Mouse (Mus musculus): ENCODE measurements at regions not wholly inside any gene's neighbourhood (a gene's known extent, or its start where the extent isn't known, plus 50 kb on each side); places are given as distances from the start of the nearest gene placed in this dataset.

DNA sequence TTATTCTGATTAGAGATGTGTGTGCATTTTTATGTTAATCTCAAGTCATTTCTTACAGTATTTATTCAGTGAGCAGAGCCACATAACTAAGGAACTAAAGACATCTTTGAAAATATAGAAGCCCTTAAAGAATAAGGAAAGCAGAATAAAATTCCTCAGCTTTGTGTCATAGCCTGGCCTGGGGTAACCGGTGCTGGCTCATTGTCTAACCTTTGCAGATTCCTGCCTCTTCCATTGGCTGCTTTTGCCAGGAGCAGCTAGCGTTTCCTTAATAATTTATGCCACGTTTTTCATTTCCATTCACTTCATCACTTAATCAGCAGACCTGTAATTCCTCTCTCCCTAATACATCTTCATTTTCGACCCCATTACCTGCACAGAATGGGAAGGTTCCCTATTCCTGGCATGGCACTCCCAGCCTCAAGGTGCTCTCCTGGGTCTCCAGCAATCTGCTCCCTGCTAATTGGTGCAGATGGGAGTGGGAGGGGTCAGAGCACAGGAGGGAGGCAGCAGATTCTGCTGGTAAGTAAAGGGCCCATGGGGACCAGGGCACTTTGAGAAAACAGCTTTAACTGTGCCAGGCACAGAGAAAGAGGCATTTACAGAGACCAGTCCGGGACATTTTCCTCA, 413.1 kb downstream of the Stim2 start:
- Histone ChIP-seq H3K36me3 (no peaks in the 10 kb centered on the region), H3K27me3 (no peaks in the 10 kb centered on the region), H3K4me2 (replicated peaks) (no peak overlapping the region), H3K9ac (no peak overlapping the region), H3K4me3 (no peak overlapping the region), H3K27ac (no peak overlapping the region), H3K4me1 (no peaks in the 10 kb centered on the region), H3K9me3 (replicated peaks) (no peaks in the 10 kb centered on the region)
- 60% methylated on average over 5 of the region's 5 CpGs for WGBS
- ATAC-seq (ENCODE audit: low FRiP score): peak; percentile 79

DNA sequence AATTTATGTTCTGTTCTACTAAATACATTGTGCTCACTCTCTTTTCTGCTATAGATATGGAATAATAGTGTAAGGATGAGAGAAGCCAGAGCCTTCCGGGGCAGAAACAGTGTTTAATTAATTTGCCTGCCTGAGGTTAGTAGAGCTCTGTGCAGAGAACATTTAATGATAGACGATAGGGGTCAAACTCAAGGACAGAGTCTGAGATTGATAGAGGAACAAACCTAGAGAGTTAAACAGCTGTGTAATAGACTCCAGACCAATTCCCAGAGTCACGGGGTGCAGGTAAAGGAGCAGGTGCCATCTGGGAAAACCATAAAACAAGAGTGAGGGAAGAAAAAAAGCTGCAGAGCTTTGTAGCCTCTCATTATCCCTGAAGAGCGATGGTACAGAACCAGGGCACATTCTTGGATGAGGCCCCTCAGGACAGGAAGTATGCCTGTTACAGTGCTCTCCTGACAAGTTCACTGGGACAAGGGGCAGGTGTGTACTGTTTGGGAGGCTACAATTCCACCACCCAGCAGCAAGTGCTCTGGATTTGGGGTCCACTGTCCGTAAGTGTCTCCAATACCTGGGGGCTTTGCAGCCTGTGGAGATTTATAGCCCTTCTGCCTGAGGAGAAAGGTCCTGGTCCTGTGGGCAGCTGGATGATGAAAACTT, 421.6 kb downstream of the Stim2 start:
- Histone ChIP-seq H3K4me2 (replicated peaks) (no peak overlapping the region), H3K9me3 (replicated peaks) (no peaks in the 10 kb centered on the region), H3K4me3 (no peak overlapping the region), H3K27ac (no peak overlapping the region), H3K27me3 (no peaks in the 10 kb centered on the region), H3K9ac (no peak overlapping the region), H3K36me3 (no peaks in the 10 kb centered on the region), H3K4me1 (no peaks in the 10 kb centered on the region)
- WGBS: 71% methylated on average over 5 of the region's 5 CpGs
- no peak; the same call in 1 of the 2 replicates for ATAC-seq (ENCODE audit: low FRiP score)

- Histone ChIP-seq H3K9me3 (replicated peaks) (no peaks in the 10 kb centered on the region), H3K36me3 (no peaks in the 10 kb centered on the region), H3K9ac (no peak overlapping the region), H3K4me1 (no peaks in the 10 kb centered on the region), H3K27me3 (no peaks in the 10 kb centered on the region), H3K4me3 (no peak overlapping the region), H3K4me2 (replicated peaks) (no peak overlapping the region), H3K27ac (no peak overlapping the region)
- 89% methylated on average over 1 of the region's 1 CpGs for WGBS
- ATAC-seq (ENCODE audit: low FRiP score): no peak
These were observed 441.0 kb downstream of the Stim2 start for GRCm38 (mm10) chr5:54439286-54439685.

DNA sequence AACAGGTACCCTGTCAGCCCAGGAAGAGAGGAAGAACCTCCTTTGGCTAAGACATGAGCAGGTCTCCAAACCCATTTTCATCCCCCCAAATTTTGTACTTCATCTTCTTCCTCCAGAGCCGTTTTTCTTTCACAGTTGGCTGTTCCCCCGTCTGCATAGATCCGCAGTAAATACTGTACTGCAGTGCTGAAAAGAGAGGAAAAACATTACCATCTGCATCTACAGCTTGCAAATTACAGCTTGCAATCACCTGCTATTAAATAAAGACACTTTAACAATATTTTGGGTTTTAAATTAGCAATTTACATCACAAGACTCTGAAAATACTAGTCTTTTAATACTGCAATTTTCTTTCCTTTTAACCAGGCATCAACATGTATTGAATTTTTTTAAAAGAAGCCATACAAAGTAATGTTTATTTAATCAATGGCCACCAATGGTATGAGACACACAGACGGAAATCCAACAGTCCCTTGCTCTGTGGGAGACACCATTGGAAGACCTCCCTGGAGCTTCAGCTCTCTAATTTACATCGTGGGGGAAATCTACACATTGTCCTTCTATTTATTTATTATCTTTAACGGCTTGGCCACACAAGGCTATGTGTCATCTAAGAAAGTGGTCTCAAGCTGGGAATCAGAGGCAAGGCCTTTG, 442.6 kb downstream of the Stim2 start:
- no peak for ATAC-seq (ENCODE audit: low FRiP score)
- Histone ChIP-seq H3K9ac (no peak overlapping the region), H3K36me3 (no peaks in the 10 kb centered on the region), H3K9me3 (replicated peaks) (no peaks in the 10 kb centered on the region), H3K4me3 (no peak overlapping the region), H3K4me2 (replicated peaks) (no peak overlapping the region), H3K4me1 (no peaks in the 10 kb centered on the region), H3K27me3 (no peaks in the 10 kb centered on the region), H3K27ac (no peak overlapping the region)
- WGBS: 44% methylated on average over 6 of the region's 6 CpGs

DNA sequence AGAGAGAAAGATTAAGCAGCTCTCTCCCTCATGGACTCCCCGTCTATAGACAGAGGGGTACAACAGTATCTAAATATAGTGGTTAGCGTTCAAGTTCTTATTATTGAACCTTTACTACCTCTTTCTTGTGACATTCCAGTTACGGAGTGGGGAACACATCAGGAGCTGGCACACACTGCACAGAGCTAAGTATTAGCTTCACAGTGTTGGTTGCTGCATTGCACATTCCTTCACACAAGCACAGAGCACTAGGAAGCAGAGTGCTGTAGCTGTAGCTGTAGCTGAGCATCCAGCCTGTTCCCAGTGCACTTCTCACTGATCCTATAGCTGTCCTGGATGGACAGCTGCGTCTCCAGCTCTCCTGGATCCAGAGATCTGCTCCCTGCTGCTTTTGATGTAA, 443.3 kb downstream of the Stim2 start:
- H3K4me3 ChIP-seq: no peak overlapping the region
- ATAC-seq (ENCODE audit: low FRiP score): no peak
- WGBS: 70% methylated on average over 4 of the region's 4 CpGs
- no peak overlapping the region for H3K4me2 ChIP-seq (replicated peaks)
- H3K4me1 ChIP-seq: no peaks in the 10 kb centered on the region
- H3K27ac ChIP-seq: no peak overlapping the region
- H3K9ac ChIP-seq: no peak overlapping the region
- H3K27me3 ChIP-seq: no peaks in the 10 kb centered on the region
- no peaks in the 10 kb centered on the region for H3K9me3 ChIP-seq (replicated peaks)
- no peaks in the 10 kb centered on the region for H3K36me3 ChIP-seq

- Histone ChIP-seq H3K27me3 (no peaks in the 10 kb centered on the region), H3K4me3 (no peak overlapping the region)
- no peak for ATAC-seq (ENCODE audit: low FRiP score)
These were observed 485.6 kb downstream of the Stim2 start for GRCm38 (mm10) chr5:54483916-54484315.

More at GRCm38 (mm10) chr5:54483916-54484315, 485.6 kb downstream of the Stim2 start:
- H3K9me3 ChIP-seq (replicated peaks): no peaks in the 10 kb centered on the region
- WGBS: 92% methylated on average over 1 of the region's 1 CpGs
- no peak overlapping the region for H3K4me2 ChIP-seq (replicated peaks)
- H3K27ac ChIP-seq: no peak overlapping the region
- H3K4me1 ChIP-seq: no peaks in the 10 kb centered on the region
- no peaks in the 10 kb centered on the region for H3K36me3 ChIP-seq
- H3K9ac ChIP-seq: no peak overlapping the region

All from hindbrain, embryonic 12.5 days (tissue).